Mouse (Mus musculus) 3134 (cell line): ENCODE data around the gene Rfesd.

Source experiments
- DNase-seq: peaks from one replicate; pipeline ENCODE4 v3.0.0-alpha.2; 2011; ENCODE audit warnings: low spot score; ENCODE audit not compliant: insufficient read length; ENCODE audit errors: extremely low read depth

The Rfesd gene

GRCm38 (mm10) chr13:75988096-75988495 lies 30.4 kb downstream of the Rfesd start:
- DNase-seq = no peak

GRCm38 (mm10) chr13:75981901-75982300 lies 36.6 kb downstream of the Rfesd start:
- no peak for DNase-seq

- no peak for DNase-seq
Measured at GRCm38 (mm10) chr13:75976649-75977048, 41.9 kb downstream of the Rfesd start.

- no peak for DNase-seq
Measured at GRCm38 (mm10) chr13:75976218-75976617, 42.3 kb downstream of the Rfesd start.

- no peak for DNase-seq
Measured at GRCm38 (mm10) chr13:75975629-75976028, 42.9 kb downstream of the Rfesd start.

- no peak for DNase-seq
Measured at GRCm38 (mm10) chr13:75974481-75974880, 44.0 kb downstream of the Rfesd start.

GRCm38 (mm10) chr13:75966850-75967249 lies 51.7 kb downstream of the Rfesd start, which contains the start of gene Spata9:
Gene Spata9 (plus strand): TSS chr13:75967150.
- no peak for DNase-seq

GRCm38 (mm10) chr13:75955357-75955992 lies 63.0 kb downstream of the Rfesd start:
- no peak for DNase-seq
